Mouse (Mus musculus): ENCODE results near the gene Arf1.

GRCm38 (mm10) chr11:59162443-59163254 lies 65.4 kb downstream of the Arf1 start:
- TF ChIP-seq POLR2A (IDR thresholded peaks at IDR 0.05; ENCODE audit: borderline replicate concordance, extremely low read depth, low read depth, low read length), result no peak; the same call in 1 of the 2 replicates
- no peak for TF ChIP-seq CTCF (IDR thresholded peaks at IDR 0.05; ENCODE audit: insufficient read depth, low read length)

Measured in lung, adult 2 months (tissue).